Mouse (Mus musculus): ENCODE results near the gene Rhbdl3.

The Rhbdl3 gene

DNA sequence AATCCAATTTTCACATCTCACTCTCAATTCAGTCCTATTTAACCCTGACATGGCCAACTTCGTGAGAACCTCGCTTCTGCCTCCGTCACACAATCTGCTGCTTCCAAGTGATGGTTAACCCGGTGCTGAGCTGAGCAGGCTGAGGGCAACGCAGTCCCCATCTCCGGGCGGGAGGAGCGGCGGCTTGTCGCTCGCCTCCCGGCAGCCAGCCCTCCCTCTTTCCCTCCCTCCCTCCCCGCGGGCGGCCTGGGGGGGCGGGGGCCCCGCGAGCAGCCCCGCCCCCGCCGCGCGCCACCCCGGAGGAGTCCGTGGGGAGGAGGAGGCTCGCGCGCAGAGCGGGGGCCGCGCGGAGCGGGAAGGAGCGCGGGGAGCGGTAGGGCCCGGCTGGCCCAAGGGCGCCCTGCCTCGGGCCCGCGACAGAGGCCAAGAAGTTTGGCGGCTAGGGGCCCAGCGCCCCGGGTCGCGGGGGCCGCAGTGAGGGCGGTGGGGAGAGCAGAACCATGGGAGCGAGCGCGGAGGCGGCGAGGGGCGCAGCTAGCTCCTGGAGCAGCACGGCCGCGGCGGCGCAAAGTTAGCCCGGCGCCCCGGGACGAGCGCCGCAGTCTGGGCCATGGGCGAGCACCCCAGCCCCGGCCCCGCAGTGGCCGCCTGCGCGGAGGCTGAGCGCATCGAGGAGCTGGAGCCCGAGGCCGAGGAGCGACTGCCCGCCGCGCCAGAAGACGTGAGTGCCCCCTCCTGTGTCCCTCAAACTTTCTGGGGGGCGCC is at the start of gene Rhbdl3:
Rhbdl3 (plus strand) TSS at position 362 of the 765 bp plus-strand sequence.
- peak; percentile 67 for DNase-seq (ENCODE audit: low read depth, low spot score)

GRCm38 (mm10) chr11:80264137-80264536 is 36.6 kb upstream of the Rhbdl3 start:
- DNase-seq (ENCODE audit: low read depth, low spot score) = no peak

GRCm38 (mm10) chr11:80271096-80271495 is 29.6 kb upstream of the Rhbdl3 start:
- no peak for DNase-seq (ENCODE audit: low read depth, low spot score)

DNA sequence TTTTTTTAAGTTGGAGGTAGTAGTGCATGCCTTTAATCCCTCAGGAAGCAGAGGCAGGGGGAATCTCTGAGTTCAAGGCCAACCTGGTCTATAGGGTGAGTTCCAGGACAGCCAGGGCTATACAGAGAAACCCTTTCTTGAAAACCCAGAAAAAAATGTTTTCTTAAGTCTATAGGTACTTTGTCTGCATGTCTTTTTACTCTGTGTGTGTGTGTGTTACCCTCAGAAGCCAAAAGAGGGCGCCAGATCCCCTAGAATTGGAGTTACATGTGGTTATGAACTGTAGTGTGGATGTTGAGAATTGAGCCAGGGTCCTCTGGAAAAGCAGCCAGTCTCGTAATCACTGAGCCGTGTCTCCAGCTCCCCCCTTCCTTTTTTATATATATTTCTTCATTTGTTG is 25.7 kb upstream of the Rhbdl3 start:
- no peak for DNase-seq (ENCODE audit: low read depth, low spot score)

DNA sequence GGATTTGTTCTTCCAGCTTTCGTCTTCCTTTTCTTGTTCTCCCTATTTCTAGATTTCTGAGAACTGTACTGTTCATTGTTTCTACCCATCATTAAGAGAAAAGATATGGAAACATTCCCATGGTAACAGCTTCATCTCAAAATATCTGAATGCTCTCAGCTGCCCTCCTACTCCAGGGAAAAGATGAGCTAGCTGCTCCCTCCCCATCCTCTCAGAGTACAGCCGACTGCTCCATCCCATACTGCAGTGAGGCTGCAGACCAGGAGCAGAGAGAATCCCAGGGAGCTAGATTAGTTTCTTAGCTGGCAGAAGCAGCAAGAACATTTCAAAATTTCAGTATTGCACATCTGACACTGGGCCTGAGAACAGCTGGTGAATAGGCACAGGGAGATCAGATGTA is 22.7 kb upstream of the Rhbdl3 start:
- DNase-seq (ENCODE audit: low read depth, low spot score) = no peak

DNA sequence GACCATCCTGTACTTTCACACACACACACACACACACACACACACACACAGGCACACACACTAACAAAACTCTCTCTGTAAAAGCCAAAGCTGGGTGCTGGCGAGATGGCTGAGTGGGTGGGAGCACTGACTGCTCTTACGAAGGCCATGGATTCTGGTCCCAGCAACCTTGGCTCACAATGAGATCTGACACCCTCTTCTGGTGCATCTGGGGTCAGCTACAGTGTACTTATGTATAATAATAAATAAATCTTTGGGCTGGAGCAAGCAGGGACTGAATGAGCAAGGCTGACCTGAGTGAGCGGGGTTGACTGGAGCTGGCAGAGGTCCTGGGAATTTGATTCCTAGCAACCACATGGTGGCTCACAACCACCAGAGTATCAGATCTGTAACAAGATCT is 16.9 kb upstream of the Rhbdl3 start:
- DNase-seq (ENCODE audit: low read depth, low spot score) = no peak

- no peak for DNase-seq (ENCODE audit: low read depth, low spot score)
These were observed 16.1 kb upstream of the Rhbdl3 start for GRCm38 (mm10) chr11:80284641-80285040.

- peak; percentile 74 for DNase-seq (ENCODE audit: low read depth, low spot score)
These were observed 13.6 kb upstream of the Rhbdl3 start for GRCm38 (mm10) chr11:80287150-80287549.

- no peak for DNase-seq (ENCODE audit: low read depth, low spot score)
These were observed 10.8 kb upstream of the Rhbdl3 start for GRCm38 (mm10) chr11:80289701-80290445.

DNA sequence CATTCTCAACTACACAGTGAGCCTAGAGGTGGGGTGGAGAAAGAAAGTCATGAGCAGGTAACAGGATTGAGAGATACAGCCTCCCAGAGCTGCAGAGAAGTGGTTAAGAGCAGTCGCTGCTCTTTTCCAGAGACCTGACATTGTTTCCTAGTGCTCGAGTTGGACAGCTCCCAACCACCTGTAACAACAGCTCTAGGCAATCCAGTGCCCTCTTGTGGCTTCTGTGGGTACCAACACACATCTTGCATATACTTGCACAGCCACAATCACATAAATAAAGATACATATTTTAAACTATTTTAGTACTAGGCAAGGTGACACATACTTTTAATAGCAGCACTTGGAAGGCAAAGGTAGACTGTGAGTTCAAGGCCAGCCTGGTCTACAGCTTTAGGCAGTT is 9.7 kb upstream of the Rhbdl3 start:
- DNase-seq (ENCODE audit: low read depth, low spot score) = no peak

GRCm38 (mm10) chr11:80292463-80292862 is 8.2 kb upstream of the Rhbdl3 start:
- no peak for DNase-seq (ENCODE audit: low read depth, low spot score)

DNA sequence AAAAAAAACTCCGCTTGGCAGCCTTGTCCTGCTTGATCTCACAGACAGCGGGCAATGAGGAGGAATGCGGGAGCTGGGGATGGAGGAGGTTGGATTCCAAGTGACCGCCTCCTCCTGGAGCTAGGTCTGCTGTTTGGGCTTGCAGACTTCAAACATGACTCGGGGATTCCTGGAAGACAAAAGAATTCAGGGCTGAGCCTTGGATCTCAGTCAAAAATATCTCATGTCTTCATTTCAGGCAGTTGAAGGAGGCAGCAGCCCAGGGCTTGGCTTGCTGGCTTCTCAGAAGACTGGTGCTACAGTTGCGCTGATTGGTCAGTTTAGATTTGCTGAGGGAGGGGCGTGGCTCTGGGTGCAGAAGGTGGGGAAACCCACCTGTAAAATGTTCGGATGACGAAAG is 5.6 kb upstream of the Rhbdl3 start:
- DNase-seq (ENCODE audit: low read depth, low spot score) = no peak

DNA sequence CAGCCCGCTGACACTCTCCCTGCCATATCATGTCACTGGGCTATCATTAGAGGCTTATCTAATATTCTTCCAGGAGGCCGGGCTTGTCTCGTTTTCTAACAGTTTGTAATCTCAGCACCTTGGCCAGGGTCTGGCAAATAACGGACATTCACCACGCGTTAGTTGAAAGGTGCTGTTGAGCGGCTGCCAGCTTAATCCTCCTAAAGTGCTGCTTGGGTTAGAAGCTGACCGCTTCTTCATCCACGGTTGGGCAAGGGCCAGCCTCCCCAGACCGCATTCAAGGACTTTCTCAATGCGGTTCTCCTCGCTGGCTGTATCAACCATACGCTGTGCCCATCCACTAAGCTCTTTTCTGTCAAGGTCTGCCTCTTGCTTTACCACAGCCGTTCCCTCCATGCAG is 4.9 kb upstream of the Rhbdl3 start:
- DNase-seq (ENCODE audit: low read depth, low spot score) = no peak

GRCm38 (mm10) chr11:80299513-80300235 is 1.0 kb upstream of the Rhbdl3 start:
- DNase-seq (ENCODE audit: low read depth, low spot score) = no peak

DNA sequence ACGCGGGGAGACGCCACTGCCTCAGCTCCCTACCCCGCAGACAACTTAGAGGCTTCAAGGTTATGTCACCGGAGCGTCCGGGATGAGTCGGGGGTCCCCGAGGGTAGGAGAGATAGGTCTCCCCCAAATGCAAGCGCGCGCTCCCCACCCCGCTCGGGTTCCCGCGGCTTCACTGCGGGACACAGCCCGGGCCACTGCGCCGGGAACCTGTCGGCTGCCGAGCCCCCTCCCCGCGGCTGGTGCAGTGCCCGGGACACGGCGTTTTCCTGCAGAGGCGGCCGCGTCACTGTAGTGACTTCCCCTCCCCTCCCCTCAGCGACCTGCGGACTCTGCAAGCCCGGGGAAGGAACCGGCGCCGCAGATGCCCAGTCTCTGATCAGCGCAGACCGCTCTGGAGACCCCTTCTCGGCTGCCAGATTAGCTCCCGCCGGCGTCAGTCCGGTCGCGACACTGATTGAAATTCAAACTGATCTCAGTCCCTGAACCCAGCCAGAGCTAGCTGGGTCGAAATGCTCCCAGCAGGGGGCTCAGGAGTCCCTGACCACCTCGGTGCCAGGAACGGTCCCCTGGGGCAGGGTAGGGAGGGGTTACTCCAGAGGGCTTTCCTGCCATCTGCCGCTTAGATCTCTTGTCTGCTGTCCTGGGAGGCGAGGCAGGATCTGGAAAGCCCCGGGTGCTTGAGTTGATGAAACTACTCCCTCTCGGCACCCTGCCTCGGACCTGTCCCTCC is 769 bp downstream of the Rhbdl3 start:
- peak; percentile 84 for DNase-seq (ENCODE audit: low read depth, low spot score)

DNA sequence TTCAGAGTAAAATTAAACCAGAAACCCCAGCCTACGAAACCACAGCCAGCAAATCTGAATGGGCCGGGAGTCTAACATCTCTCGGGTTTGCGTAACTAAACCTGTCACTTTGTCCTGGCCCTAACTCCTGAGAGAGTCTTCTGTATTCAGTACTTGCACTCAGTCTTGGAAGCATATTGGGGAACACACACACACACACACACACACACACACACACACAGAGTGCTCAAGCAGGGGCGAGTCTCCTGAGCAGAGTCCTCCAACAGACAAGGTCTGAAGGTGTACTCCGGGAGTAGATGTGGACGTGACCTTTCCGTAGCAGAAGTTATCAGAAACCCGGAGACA is 1.3 kb downstream of the Rhbdl3 start:
- no peak for DNase-seq (ENCODE audit: low read depth, low spot score)

DNA sequence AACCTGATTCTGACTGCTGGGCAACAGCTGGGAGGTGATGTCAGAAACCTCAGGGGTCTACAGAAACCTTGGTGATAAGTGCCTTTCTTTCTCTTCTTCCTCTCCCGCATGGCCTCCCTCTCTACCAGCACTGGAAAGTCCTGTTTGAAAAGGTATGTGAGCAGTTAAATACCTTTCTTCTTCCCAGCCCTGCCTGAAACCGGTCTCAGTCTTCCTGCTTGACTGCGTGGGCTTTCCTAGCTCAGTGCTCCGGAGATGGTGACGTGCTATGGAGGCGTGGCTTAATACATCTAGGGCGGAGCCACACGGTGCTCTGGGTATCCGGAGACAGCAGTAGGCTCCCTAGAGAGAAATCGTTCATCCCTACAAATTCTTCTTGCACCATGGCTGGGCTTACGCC is 1.8 kb downstream of the Rhbdl3 start:
- peak; percentile 71 for DNase-seq (ENCODE audit: low read depth, low spot score)

GRCm38 (mm10) chr11:80303746-80304145 is 3.0 kb downstream of the Rhbdl3 start:
- no peak for DNase-seq (ENCODE audit: low read depth, low spot score)

DNA sequence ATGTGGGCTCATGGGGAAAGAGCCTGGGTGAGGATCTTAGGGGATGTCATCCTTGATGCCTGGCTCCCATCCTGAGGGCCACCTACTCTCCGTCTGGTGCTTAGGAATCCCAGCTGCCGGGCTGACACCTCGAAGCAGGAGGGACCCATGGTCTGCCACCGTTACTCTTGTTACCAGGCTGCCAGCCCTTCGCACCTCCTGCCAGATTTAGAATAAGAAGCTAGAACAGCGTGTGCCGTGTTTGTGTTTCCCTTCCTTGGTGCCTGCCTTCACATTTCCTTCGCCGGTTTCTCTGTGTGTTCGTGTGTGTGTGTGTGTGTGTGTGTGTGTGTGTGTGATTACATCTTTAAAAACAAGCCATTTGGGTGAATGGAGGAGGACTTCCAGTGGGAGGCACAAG is 4.1 kb downstream of the Rhbdl3 start:
- no peak for DNase-seq (ENCODE audit: low read depth, low spot score)

- no peak for DNase-seq (ENCODE audit: low read depth, low spot score)
These were observed 7.8 kb downstream of the Rhbdl3 start for GRCm38 (mm10) chr11:80308537-80308936.

DNA sequence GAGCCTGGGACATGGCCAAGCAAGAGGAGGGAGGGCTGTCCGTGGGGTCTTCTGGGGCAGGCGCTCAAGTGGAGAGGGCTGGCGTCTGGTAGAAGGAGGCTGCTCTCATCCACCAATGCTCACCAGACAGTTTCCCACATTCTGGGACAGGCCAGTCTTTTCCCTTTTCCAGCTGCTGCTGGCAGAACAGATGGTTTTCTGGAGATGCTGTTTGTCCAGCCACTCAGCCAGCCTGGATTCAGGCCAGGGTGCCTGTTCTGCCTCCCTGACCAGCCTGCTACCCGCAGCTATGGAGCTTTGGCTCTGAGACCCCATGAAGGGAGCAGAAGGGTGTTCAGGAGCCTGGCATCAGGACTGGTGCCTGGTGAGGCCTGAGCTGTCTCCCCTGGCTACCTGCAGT is 10.6 kb downstream of the Rhbdl3 start:
- no peak for DNase-seq (ENCODE audit: low read depth, low spot score)

DNA sequence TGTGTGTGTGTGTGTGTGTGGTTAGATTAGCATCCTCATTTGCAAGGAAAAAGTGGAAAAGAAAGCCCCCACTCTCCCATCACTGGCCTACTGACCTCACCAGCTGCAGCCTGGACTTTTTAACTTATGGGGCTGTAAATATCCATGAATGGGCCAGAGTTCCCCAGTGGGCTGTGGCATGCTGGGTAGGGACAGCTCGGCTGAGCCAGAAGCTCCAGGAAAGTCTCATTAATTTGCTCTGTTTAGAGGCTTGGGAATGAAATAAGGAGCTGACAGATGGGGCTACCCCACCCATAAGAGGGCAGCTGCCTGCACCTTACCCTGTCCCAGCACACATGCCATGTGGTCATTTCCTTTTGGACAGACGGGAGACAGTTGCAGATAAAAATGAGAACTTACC is 11.3 kb downstream of the Rhbdl3 start:
- DNase-seq (ENCODE audit: low read depth, low spot score) = no peak
